Mouse (Mus musculus) limb, embryonic 14.5 days (tissue): ENCODE data around the gene Gdf11. TPM values are rescaled to one million over a fixed set of nuclear protein-coding genes. Genes with fewer than 3 reads are reported as not detected.

ENCODE experiments used
- ATAC-seq: fragments of 200-750 bp; cut with Nextera tagmentation; 2 replicates; pipeline ENCODE4 v1.8.0; 2017; ENCODE audit warnings: low read depth, moderate number of reproducible peaks, moderate TSS enrichment; ENCODE audit not compliant: low FRiP score
- DNase-seq: peaks from one replicate; pipeline ENCODE4 v3.0.0-alpha.2; 2015; ENCODE audit warnings: low spot score
- H3K27ac ChIP-seq: fragments of 300-500 bp; sonication (generic); replicated peaks from 2 replicates; pipeline ENCODE4 v1.5.1; 2014; ENCODE audit warnings: low read depth, mild to moderate bottlenecking, low read length, moderate library complexity, mixed read lengths
- H3K27me3 ChIP-seq: fragments of 300-500 bp; sonication (generic); 2 replicates; pipeline ENCODE4 v1.6.1; 2014; ENCODE audit warnings: low read length, mixed read lengths; ENCODE audit not compliant: control insufficient read depth, insufficient read depth
- H3K36me3 ChIP-seq: fragments of 300-500 bp; sonication (generic); 2 replicates; pipeline ENCODE4 v1.6.1; 2014; ENCODE audit warnings: mild to moderate bottlenecking, low read length, moderate library complexity, mixed read lengths; ENCODE audit not compliant: control insufficient read depth, insufficient read depth
- H3K4me1 ChIP-seq: fragments of 300-500 bp; sonication (generic); 2 replicates; pipeline ENCODE4 v1.6.1; 2014; ENCODE audit warnings: antibody characterized with exemption, low read length, mixed read lengths; ENCODE audit not compliant: control insufficient read depth, insufficient read depth
- H3K4me2 ChIP-seq: fragments of 300-500 bp; sonication (generic); replicated peaks from 2 replicates; pipeline ENCODE4 v1.6.1; 2014; ENCODE audit warnings: low read depth, mild to moderate bottlenecking, low read length, moderate library complexity; ENCODE audit not compliant: severe bottlenecking
- H3K4me3 ChIP-seq: fragments of 300-500 bp; sonication (generic); replicated peaks from 2 replicates; pipeline ENCODE4 v1.5.1; 2014; ENCODE audit warnings: low read length
- H3K9ac ChIP-seq: fragments of 300-500 bp; sonication (generic); 2 replicates; pipeline ENCODE4 v1.6.1; 2014; ENCODE audit warnings: mild to moderate bottlenecking, low read depth, low read length, moderate library complexity; ENCODE audit not compliant: severe bottlenecking
- H3K9me3 ChIP-seq: fragments of 300-500 bp; sonication (generic); 2 replicates; pipeline ENCODE4 v1.6.1; 2016; ENCODE audit warnings: low read length; ENCODE audit not compliant: control insufficient read depth
- POLR2A ChIP-seq: fragments of 200-500 bp; IDR thresholded peaks from 2 replicates; pipeline ENCODE4 v1.8.0; 2012; ENCODE audit warnings: inconsistent platforms, mild to moderate bottlenecking, moderate library complexity, borderline replicate concordance; ENCODE audit not compliant: insufficient read depth, insufficient read length; ENCODE audit errors: extremely low read depth
- WGBS: fragments of 180-500 bp; shearing (Covaris S2); extraction: QIAGEN DNeasy Blood & Tissue Kit; methylation state at CpG from one replicate; pipeline ENCODE4 v1.1.7; 2014; 5-methylcytosine and 5-hydroxymethylcytosine counted together
- polyA plus RNA-seq, 2 experiments: library from polyadenylated mRNA; depleted of rRNA in 1 of 2; stranded (reverse) in 1 of 2; unstranded in 1 of 2; fragments of >200 nt; fragmentation: Nextera tagmentation in 1 of 2; extraction: Ambion mirVana in 1 of 2; gene quantifications; 2 replicates each; pipeline versions ENCODE4 v1.2.1 to v1.2.3; 2012 to 2014

The Gdf11 gene
- polyA plus RNA-seq, 2 experiments = 6.3 to 10.8 TPM

DNA sequence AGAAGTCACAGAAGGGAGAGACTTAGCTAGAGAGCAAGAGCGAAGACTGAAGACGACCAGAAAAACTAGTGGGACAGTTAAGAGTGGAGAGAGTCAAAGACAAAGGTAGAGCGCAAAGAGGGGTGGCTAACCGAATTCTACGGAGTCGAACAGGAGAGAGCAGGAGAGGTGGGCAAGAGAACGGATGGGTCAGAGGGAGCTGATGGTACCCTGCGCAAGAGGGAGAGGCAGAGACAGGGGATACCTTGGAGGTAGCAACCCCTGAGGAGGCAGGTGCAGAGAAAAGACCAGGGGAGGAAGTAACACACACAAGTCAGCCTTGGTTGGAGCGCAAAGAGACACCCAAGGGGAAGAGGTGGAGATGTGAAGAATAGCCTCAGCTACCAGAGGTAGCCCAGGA, 728 bp upstream of the Gdf11 start:
- no peak; the same call in 1 of the 2 replicates for ATAC-seq
- Histone ChIP-seq H3K9me3 (no peaks in the 10 kb centered on the region), H3K4me2 (peak overlapping the region; percentile 89), H3K9ac (peak overlapping the region; percentile 74), H3K4me1 (peaks cover 28% of the 10 kb centered on the region), H3K27me3 (peaks cover 5% of the 10 kb centered on the region; the same call in 1 of the 2 replicates), H3K27ac (peak overlapping the region; percentile 90), H3K4me3 (peak overlapping the region; percentile 70), H3K36me3 (peaks cover 10% of the 10 kb centered on the region; the same call in 1 of the 2 replicates)
- DNase-seq = no peak
- WGBS = 1% methylated on average over 9 of the region's 9 CpGs
- no peak for TF ChIP-seq POLR2A

- peak; percentile 1; the same call in 1 of the 2 replicates for ATAC-seq
- H3K36me3 ChIP-seq = peaks cover 23% of the 10 kb centered on the region
These were observed 879 bp downstream of the Gdf11 start for GRCm38 (mm10) chr10:128890383-128891295.

GRCm38 (mm10) chr10:128889846-128890245, 1.7 kb downstream of the Gdf11 start:
- no peaks in the 10 kb centered on the region for H3K9me3 ChIP-seq
- peaks cover 20% of the 10 kb centered on the region for H3K4me1 ChIP-seq
- TF ChIP-seq POLR2A = no peak
- peaks cover 28% of the 10 kb centered on the region for H3K36me3 ChIP-seq
- no peak for ATAC-seq
- H3K9ac ChIP-seq = peak overlapping the region; percentile 74
- H3K27ac ChIP-seq = peak overlapping the region; percentile 90; the same call in 1 of the 2 replicates
- no peak for DNase-seq
- no peaks in the 10 kb centered on the region for H3K27me3 ChIP-seq
- peak overlapping the region; percentile 70 for H3K4me3 ChIP-seq
- 6% methylated on average over 2 of the region's 2 CpGs for WGBS
- H3K4me2 ChIP-seq = peak overlapping the region; percentile 89

More at GRCm38 (mm10) chr10:128890383-128891295, 879 bp downstream of the Gdf11 start:
- Histone ChIP-seq H3K27ac (peak overlapping the region; percentile 90), H3K9ac (peak overlapping the region; percentile 74), H3K4me3 (peak overlapping the region; percentile 70), H3K9me3 (no peaks in the 10 kb centered on the region), H3K4me2 (peak overlapping the region; percentile 89), H3K4me1 (peaks cover 20% of the 10 kb centered on the region), H3K27me3 (no peaks in the 10 kb centered on the region)
- under 1% methylated on average over 34 of the region's 40 CpGs for WGBS
- no peak for TF ChIP-seq POLR2A
- DNase-seq = no peak

DNA sequence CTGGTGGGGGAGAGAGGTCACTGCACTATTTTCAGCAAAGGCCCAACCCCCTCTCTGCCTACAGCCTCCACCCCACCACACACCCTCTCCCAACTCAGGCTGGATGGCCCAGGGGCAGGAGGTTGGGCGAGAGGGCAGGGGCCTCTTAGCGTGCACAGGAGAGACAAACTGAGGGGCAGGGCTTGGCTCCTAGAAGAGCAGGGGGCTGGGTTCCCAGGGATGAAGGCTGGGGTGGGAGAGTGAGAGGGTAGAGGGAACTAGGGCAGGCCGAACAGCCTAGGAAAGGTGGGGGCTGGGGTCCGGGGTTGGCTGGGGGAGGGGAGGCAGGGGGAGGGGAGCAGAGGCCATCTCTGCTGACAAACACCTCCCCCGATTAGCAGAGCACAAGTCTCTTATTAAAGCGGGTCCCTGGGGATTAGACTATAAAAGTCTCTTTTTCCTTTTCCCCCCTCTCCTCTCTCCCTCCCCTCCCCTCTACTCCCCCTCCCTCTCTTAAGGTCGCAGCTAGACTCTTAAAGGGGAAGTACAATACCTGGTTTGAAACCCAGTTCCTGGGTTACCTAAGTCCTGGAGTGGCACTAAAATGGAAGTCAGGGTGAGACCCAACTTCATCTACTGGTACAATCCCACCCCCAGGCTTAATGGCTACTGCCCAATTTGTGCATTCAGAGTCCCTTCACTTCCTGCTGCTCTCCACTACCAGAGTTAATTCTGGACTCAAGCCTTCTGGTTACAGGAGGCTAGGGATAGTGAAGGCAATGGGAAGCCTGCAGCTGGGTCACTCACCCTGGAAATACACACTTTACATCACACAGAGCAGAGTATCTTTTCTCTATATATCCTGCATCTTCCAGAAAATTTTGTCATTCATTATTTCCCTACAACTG, 2.3 kb downstream of the Gdf11 start:
- DNase-seq (peak; percentile 89), ATAC-seq (peak; percentile 18)
- Histone ChIP-seq H3K9ac (peak overlapping the region; percentile 47), H3K27me3 (no peaks in the 10 kb centered on the region), H3K4me2 (peak overlapping the region; percentile 89), H3K4me1 (peaks cover 20% of the 10 kb centered on the region), H3K36me3 (peaks cover 35% of the 10 kb centered on the region), H3K27ac (peak overlapping the region; percentile 70), H3K4me3 (peak overlapping the region; percentile 70), H3K9me3 (no peaks in the 10 kb centered on the region)
- 0% methylated on average over 5 of the region's 7 CpGs for WGBS
- no peak for TF ChIP-seq POLR2A

- Histone ChIP-seq H3K4me2 (no peak overlapping the region), H3K9ac (no peak overlapping the region), H3K4me1 (no peaks in the 10 kb centered on the region), H3K27ac (no peak overlapping the region), H3K9me3 (no peaks in the 10 kb centered on the region), H3K27me3 (no peaks in the 10 kb centered on the region), H3K36me3 (peaks cover 60% of the 10 kb centered on the region), H3K4me3 (no peak overlapping the region)
- DNase-seq (no peak), ATAC-seq (no peak)
- TF ChIP-seq POLR2A = no peak
- WGBS = 93% methylated on average over 5 of the region's 5 CpGs
These were observed 9.5 kb downstream of the Gdf11 start for GRCm38 (mm10) chr10:128882067-128882466.
